Mouse (Mus musculus): ENCODE data around the gene Apol8. TPM values are rescaled to one million over a fixed set of nuclear protein-coding genes. Genes with fewer than 3 reads are reported as not detected.

Gene Apol8
- polyA plus RNA-seq, 1 experiment from 2014 or later: 0.49 TPM

DNA sequence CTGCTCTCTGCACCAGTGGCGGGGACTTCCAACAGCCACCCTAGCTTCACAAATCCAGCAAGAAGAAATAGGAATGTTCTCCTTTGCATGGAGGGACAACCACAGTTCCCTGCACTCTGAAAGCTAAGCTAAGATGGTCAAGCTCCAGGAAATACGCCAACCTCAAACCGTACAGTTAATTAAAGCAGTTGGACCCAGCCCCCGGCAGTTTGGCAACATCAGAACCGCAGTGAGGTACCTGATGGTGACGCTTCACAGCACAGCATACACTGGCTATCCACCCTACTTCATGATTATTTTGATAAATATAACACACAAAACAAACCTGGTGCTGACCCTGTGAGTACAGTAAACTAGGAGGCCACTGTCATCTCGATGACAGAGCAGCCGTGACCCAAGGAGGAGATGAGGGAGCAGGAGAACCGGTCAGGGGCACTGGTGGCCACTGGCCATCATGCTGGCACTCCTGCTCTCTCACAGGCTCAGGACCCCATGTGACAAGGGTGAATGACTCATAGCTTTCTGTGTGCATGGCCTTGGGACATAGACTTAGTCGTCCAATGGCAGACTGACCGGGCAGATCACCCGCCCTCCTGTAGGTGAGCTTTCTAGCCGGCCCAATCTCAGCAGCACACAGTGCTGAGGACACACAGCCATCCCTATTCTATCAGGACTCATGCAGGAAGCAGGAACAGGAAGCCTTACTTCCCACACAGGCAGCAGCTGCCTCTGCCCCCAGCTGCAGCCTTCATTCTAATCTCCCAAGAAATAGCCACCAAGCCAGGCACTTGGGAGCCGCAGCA lies 41.0 kb upstream of the Apol8 start:
- Histone ChIP-seq H3K27ac (replicated peaks) (peak overlapping the region; percentile 72), H3K4me2 (no peak overlapping the region), H3K9ac (replicated peaks) (0 out of 2 replicates have a peak overlapping the region, but pooled peaks have one; percentile 10), H3K4me1 (peaks cover 40% of the 10 kb centered on the region), H3K36me3 (peaks cover 14% of the 10 kb centered on the region), H3K27me3 (replicated peaks) (no peaks in the 10 kb centered on the region), H3K9me3 (replicated peaks) (no peaks in the 10 kb centered on the region), H3K4me3 (replicated peaks) (no peak overlapping the region)
- no peak for ATAC-seq (ENCODE audit: low FRiP score)
- WGBS: 84% methylated on average over 14 of the region's 14 CpGs

- Histone ChIP-seq H3K4me3 (replicated peaks) (no peak overlapping the region), H3K36me3 (peaks cover 8% of the 10 kb centered on the region), H3K9me3 (replicated peaks) (no peaks in the 10 kb centered on the region), H3K4me2 (no peak overlapping the region), H3K4me1 (peaks cover 40% of the 10 kb centered on the region), H3K27me3 (replicated peaks) (no peaks in the 10 kb centered on the region), H3K9ac (replicated peaks) (no peak overlapping the region), H3K27ac (replicated peaks) (no peak overlapping the region)
- WGBS: 96% methylated on average over 26 of the region's 26 CpGs
- ATAC-seq (ENCODE audit: low FRiP score): no peak
Measured at GRCm38 (mm10) chr15:77796409-77797035, 39.7 kb upstream of the Apol8 start.

DNA sequence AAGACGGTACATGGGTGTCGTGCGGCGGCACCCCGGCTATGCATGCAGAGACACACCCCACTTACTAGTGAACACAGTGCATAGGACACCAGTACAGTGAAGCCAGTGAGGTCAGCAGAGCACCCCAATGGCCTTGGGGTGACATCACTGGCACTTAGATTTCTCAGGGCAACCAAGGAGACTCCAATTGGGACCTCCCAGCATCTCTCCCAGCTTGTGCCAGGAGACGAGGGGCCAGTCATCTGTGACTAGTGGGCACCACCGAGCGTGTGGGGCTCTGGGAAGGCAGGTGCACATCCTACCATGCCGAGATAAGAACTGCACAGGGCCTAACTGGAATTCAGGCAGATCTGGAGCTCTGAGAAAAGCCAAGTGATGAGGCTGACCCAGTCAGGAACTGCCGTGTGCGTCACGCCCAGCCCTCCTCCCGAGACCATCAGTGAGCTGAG lies 38.1 kb upstream of the Apol8 start:
- no peak overlapping the region for H3K4me3 ChIP-seq (replicated peaks)
- peaks cover 33% of the 10 kb centered on the region for H3K4me1 ChIP-seq
- H3K9ac ChIP-seq (replicated peaks): no peak overlapping the region
- WGBS: 96% methylated on average over 13 of the region's 13 CpGs
- no peak for ATAC-seq (ENCODE audit: low FRiP score)
- no peaks in the 10 kb centered on the region for H3K27me3 ChIP-seq (replicated peaks)
- no peak overlapping the region for H3K4me2 ChIP-seq
- no peak overlapping the region for H3K27ac ChIP-seq (replicated peaks)
- H3K9me3 ChIP-seq (replicated peaks): no peaks in the 10 kb centered on the region
- peaks cover 17% of the 10 kb centered on the region for H3K36me3 ChIP-seq

DNA sequence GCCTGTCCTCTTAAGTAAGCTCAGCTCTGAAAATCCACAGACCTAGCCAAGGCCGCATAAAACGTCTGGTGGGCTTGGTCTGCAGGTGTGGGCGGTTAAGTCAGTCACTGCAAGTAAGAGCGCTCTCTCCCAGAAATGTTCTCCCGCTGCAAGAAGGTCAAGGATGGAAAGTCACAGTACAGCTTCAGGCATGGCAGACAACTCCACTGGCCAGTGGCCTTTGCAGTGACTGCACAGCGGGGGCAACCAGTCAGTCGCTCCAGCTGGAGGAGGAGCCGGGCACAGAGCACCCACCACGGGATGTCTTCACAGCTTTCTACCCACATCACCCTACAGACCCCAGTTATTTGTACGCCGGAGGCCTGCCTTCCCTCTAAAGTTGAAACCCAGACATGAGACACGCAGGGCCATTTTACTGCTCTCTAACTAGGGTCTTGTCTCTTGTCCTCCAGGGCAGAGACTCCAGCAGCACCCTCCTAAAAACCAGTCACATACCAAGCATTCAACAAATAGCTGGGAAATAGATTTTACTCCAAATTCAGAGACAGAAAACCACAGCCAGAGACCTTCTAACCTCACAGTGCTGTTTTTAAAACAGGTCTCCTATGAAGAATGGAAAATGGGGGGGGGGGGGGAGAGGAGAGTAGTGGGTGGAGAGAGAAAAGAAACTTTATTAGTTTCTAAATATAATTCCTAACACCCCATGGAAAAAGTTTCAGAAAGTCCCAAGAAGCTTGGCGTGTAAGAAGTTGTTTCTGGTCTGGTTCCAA lies 37.5 kb upstream of the Apol8 start:
- H3K9me3 ChIP-seq (replicated peaks): no peaks in the 10 kb centered on the region
- peaks cover 22% of the 10 kb centered on the region for H3K36me3 ChIP-seq
- H3K4me1 ChIP-seq: peaks cover 27% of the 10 kb centered on the region
- 91% methylated on average over 13 of the region's 13 CpGs for WGBS
- H3K9ac ChIP-seq (replicated peaks): no peak overlapping the region
- H3K27me3 ChIP-seq (replicated peaks): no peaks in the 10 kb centered on the region
- H3K27ac ChIP-seq (replicated peaks): no peak overlapping the region
- no peak for ATAC-seq (ENCODE audit: low FRiP score)
- H3K4me3 ChIP-seq (replicated peaks): no peak overlapping the region
- no peak overlapping the region for H3K4me2 ChIP-seq

DNA sequence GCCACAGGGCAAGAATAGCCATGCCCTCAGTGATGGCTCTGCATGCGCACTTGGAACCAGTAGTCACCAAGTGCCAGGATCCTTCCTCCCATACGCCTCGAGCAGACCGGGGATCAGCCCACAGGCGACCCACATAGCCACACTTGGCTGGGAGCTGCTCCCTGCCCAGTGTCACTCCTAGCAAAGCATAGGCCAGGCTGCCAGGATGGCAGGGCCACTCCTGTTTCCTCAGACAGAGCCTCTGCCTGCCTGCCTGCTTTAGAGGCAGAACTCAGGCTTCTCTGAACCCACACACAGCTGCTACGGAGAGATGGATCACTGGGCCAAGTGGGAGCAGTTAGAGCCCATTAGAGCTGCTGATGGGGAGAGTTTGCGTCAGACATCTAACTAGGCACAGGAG lies 36.8 kb upstream of the Apol8 start:
- Histone ChIP-seq H3K4me1 (peaks cover 20% of the 10 kb centered on the region), H3K9ac (replicated peaks) (no peak overlapping the region), H3K4me3 (replicated peaks) (no peak overlapping the region), H3K27ac (replicated peaks) (peak overlapping the region; percentile 46; the same call in 1 of the 2 replicates), H3K9me3 (replicated peaks) (no peaks in the 10 kb centered on the region), H3K4me2 (no peak overlapping the region), H3K36me3 (peaks cover 24% of the 10 kb centered on the region), H3K27me3 (replicated peaks) (no peaks in the 10 kb centered on the region)
- no peak for ATAC-seq (ENCODE audit: low FRiP score)
- 83% methylated on average over 7 of the region's 7 CpGs for WGBS

DNA sequence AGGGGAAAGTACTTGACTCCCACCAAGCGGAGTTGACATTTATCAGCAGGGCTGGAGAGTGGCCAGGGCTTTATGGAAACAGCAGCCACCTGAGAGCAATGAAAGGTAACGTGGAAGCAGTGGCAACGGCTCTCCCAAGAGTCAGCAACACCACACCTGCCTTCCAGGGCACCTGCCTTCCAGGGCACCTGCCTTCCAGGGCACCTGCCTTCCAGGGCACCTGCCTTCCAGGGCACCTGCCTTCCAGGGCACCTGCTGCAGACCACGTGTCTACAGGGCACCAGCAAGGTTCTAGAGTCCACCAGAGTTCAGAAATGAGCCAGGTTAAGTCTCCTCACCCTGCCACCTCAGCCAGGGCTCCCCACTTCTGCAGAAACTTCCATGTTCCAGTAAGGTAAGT lies 36.3 kb upstream of the Apol8 start:
- H3K27ac ChIP-seq (replicated peaks): peak overlapping the region; percentile 46; the same call in 1 of the 2 replicates
- H3K4me2 ChIP-seq: no peak overlapping the region
- no peak for ATAC-seq (ENCODE audit: low FRiP score)
- H3K36me3 ChIP-seq: peaks cover 28% of the 10 kb centered on the region
- H3K9ac ChIP-seq (replicated peaks): no peak overlapping the region
- no peaks in the 10 kb centered on the region for H3K9me3 ChIP-seq (replicated peaks)
- no peak overlapping the region for H3K4me3 ChIP-seq (replicated peaks)
- peaks cover 15% of the 10 kb centered on the region for H3K4me1 ChIP-seq
- H3K27me3 ChIP-seq (replicated peaks): no peaks in the 10 kb centered on the region
- 80% methylated on average over 4 of the region's 4 CpGs for WGBS

DNA sequence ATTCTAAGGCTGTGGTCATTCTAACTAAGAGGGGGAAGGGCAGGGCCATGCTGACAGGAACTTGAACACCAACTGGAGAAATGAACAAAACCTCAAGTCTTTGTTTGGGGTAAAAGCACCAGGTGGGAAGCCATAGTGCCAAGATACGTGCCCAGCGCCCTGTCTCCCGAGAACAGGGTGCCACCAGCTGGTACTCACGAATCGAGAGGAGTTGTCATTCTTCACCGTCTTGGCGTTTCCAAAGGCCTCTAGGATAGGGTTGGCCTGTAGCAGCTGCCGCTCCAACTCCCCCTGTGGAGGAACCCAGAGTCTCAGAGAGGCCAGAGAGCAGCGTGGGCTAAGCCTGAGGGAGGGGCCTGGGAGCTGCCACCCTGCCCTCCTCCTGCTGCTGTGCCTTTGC lies 35.3 kb upstream of the Apol8 start:
- Histone ChIP-seq H3K36me3 (peaks cover 37% of the 10 kb centered on the region), H3K9me3 (replicated peaks) (no peaks in the 10 kb centered on the region), H3K9ac (replicated peaks) (no peak overlapping the region), H3K4me3 (replicated peaks) (no peak overlapping the region), H3K4me2 (no peak overlapping the region), H3K27ac (replicated peaks) (no peak overlapping the region), H3K4me1 (peaks cover 10% of the 10 kb centered on the region), H3K27me3 (replicated peaks) (no peaks in the 10 kb centered on the region)
- 85% methylated on average over 9 of the region's 9 CpGs for WGBS
- ATAC-seq (ENCODE audit: low FRiP score): no peak

DNA sequence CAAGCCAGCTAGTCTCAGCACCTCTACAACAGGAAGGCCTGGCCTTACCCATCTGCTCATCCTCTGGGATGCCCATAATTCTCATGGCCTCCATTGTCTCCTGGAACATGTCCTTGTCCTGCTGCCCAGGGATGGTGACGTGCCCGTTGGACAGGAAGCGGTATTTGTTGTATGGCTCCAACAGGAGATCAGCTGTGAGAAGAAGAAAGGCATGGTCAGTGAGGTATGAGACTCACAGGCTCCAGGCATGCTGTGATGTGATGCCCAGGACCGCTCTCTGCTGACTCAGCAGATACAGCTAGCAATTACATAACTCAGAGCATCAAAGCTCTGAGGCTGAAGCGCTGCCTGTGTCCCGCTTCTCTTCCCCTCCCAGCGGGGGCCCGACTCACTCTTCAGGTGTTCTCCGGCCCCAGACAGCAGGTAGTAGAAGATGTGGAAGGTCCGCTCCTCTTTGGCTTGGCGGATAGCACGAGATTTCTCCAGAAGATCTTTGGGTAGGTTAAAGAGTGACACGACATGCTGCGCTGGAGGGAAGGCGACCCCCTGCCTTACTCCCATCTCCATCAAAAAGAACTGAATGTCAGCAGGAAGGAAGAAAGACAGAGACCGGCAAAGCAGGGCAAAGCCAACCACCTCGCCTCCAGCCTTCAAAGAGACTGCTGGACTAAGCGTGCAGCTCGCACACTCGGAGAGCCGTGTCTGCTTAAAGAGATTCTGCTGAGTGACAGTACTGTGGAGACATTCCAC lies 34.0 kb upstream of the Apol8 start:
- peaks cover 49% of the 10 kb centered on the region for H3K36me3 ChIP-seq
- no peak overlapping the region for H3K4me3 ChIP-seq (replicated peaks)
- no peak overlapping the region for H3K27ac ChIP-seq (replicated peaks)
- no peak overlapping the region for H3K4me2 ChIP-seq
- peaks cover 10% of the 10 kb centered on the region for H3K4me1 ChIP-seq
- H3K27me3 ChIP-seq (replicated peaks): no peaks in the 10 kb centered on the region
- WGBS: 93% methylated on average over 21 of the region's 21 CpGs
- no peak for ATAC-seq (ENCODE audit: low FRiP score)
- H3K9ac ChIP-seq (replicated peaks): no peak overlapping the region
- H3K9me3 ChIP-seq (replicated peaks): no peaks in the 10 kb centered on the region

DNA sequence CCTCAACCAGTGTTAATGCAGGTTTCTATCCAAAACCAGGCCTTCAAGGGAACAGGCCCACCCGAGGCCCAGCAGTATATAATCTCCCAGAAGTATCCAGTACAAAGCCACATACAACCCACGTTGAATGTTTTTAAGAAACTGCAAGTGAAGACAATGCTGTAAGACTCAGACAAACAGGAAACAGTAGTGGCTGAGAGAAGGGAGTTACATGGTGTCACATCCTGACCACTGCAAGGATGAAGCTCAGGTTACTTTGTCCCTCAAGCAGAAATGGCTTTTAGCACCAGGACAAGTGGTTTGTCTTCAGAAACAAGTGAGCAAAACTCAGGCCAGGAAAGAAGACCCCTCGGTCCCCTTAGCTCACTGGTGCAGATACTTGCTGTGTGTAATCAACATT lies 32.4 kb upstream of the Apol8 start:
- ATAC-seq (ENCODE audit: low FRiP score): no peak
- Histone ChIP-seq H3K27ac (replicated peaks) (no peak overlapping the region), H3K4me2 (no peak overlapping the region), H3K9ac (replicated peaks) (no peak overlapping the region), H3K4me1 (peaks cover 8% of the 10 kb centered on the region), H3K27me3 (replicated peaks) (no peaks in the 10 kb centered on the region), H3K9me3 (replicated peaks) (no peaks in the 10 kb centered on the region), H3K4me3 (replicated peaks) (no peak overlapping the region), H3K36me3 (peaks cover 57% of the 10 kb centered on the region)
- 86% methylated on average over 3 of the region's 3 CpGs for WGBS

- Histone ChIP-seq H3K4me1 (peaks cover 3% of the 10 kb centered on the region), H3K9me3 (replicated peaks) (no peaks in the 10 kb centered on the region), H3K4me2 (no peak overlapping the region), H3K27me3 (replicated peaks) (no peaks in the 10 kb centered on the region), H3K9ac (replicated peaks) (no peak overlapping the region), H3K4me3 (replicated peaks) (no peak overlapping the region), H3K36me3 (peaks cover 65% of the 10 kb centered on the region), H3K27ac (replicated peaks) (no peak overlapping the region)
- WGBS: 88% methylated on average over 6 of the region's 6 CpGs
- no peak for ATAC-seq (ENCODE audit: low FRiP score)
Measured at GRCm38 (mm10) chr15:77788356-77788755, 31.6 kb upstream of the Apol8 start.

DNA sequence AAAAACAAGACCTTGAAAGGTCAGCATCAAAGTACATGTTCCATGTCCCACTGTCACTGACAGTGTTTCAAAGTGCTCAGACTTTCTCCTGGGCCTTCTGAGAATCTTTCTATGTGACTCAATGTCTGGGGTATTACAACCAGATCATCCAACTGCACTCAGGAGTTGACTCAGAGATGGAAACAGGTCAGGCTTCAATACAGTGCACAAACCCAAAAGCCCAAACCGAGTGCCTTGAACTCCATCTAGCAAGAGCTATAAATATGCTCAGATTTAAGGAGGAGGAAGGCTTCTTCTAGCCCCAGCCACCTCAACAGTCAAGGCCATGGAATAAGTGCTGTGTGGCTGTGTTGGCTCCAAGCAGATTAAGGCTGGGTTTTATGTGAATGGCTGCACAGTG lies 29.0 kb upstream of the Apol8 start:
- Histone ChIP-seq H3K27ac (replicated peaks) (no peak overlapping the region), H3K36me3 (peaks cover 89% of the 10 kb centered on the region), H3K27me3 (replicated peaks) (no peaks in the 10 kb centered on the region), H3K4me2 (no peak overlapping the region), H3K4me1 (no peaks in the 10 kb centered on the region), H3K4me3 (replicated peaks) (no peak overlapping the region), H3K9ac (replicated peaks) (no peak overlapping the region), H3K9me3 (replicated peaks) (no peaks in the 10 kb centered on the region)
- 87% methylated on average over 1 of the region's 1 CpGs for WGBS
- ATAC-seq (ENCODE audit: low FRiP score): no peak

Measured in neural tube, embryonic 15.5 days (tissue).